Mouse (Mus musculus) central nervous system, embryonic 11.5 days (tissue): ENCODE data around the gene Msantd1. TPM values are rescaled to one million over a fixed set of nuclear protein-coding genes. Genes with fewer than 3 reads are reported as not detected.

Experiments
- polyA plus RNA-seq: library from polyadenylated mRNA; depleted of rRNA; stranded (reverse); fragments of >200 nt; gene quantifications from 2 replicates; pipeline ENCODE4 v1.2.3, GENCODE M21; 2012; rRNA removed

Gene Msantd1
- 6.4 and 7.5 TPM in 2 replicates for polyA plus RNA-seq

GRCm38 (mm10) chr5:34907910-34908725 lies at the start of gene Msantd1:
Gene Msantd1, plus strand, starts transcription at chr5:34908012.

GRCm38 (mm10) chr5:34948861-34949760 lies 41.3 kb downstream of the Msantd1 start, which contains the start of gene Rgs12:
Gene Rgs12, plus strand, starts transcription at chr5:34949445.

Other genes starting within 250 kb of the Msantd1 start
- 32.9 and 37.4 TPM in 2 replicates for gene Nop14, start 247.9 kb upstream of the Msantd1 start, polyA plus RNA-seq
- 2.2 and 3.1 TPM in 2 replicates for gene Grk4, start 247.6 kb upstream of the Msantd1 start, polyA plus RNA-seq
- 19.0 and 25.7 TPM in 2 replicates for gene Htt, start 146.3 kb upstream of the Msantd1 start, polyA plus RNA-seq
- gene Rgs12, start 41.4 kb downstream of the Msantd1 start, polyA plus RNA-seq, result 57.1 and 58.9 TPM in 2 replicates
- gene Hgfac, start 133.5 kb downstream of the Msantd1 start, polyA plus RNA-seq, result 3.7 and 6.1 TPM in 2 replicates
- 0.55 and 1.7 TPM in 2 replicates for gene Dok7, start 148.8 kb downstream of the Msantd1 start, polyA plus RNA-seq
- 49.1 and 52.0 TPM in 2 replicates for gene Lrpap1, start 197.8 kb downstream of the Msantd1 start, polyA plus RNA-seq